ENCODE assay signal across 24 mouse cellular contexts in the genomic region with DNA sequence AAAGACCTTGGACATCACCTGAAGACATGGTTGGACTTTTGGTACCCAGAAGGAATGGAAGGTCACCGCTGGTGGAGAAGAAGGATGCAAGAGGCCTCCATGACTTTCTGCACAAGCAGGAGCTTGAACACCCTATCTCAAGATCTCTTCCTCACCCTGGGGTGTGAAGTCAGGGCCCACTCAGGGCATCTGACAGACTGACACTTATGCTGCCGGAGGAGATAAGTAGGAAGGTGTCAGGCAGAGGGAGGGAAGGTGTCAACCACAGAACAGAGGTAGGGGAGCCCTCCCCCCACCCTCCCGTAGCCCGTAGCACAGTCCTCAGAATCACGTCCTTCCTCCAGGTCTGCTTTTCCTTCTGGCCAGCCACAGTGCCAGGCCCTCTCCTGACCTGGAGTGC. TPM values are rescaled to one million over a fixed set of nuclear protein-coding genes. Genes with fewer than 3 reads are reported as not detected.
"Had no signal": no experiment of that assay in that cellular context is flagged by ENCODE, and none has a peak within 500 bp of the region (broad histone marks: within the 10 kb centered on the region; RNA-seq: fewer than 3 reads in every experiment).

No protein-coding gene starts in this region.

- H3K4me3 ChIP-seq: liver, embryonic 13.5 days; liver, embryonic 15.5 days; megakaryocyte, embryonic 14.5 days; midbrain, embryonic 13.5 days; midbrain, embryonic 15.5 days; myocyte; neural tube, embryonic 12.5 days had no signal

- H3K4me1 ChIP-seq: liver, embryonic 13.5 days had no signal

- DNase-seq: liver, embryonic 13.5 days; liver, postnatal 0 days; lung, embryonic 14.5 days; lung, postnatal 10 days; lung, postnatal 36 days; right cerebral cortex, postnatal 14 days; thymus, adult 2 months; thymus, postnatal 25 days; thymus, postnatal 4 days had no signal

- H3K27ac ChIP-seq: liver, embryonic 13.5 days; liver, embryonic 15.5 days; macrophage; midbrain, embryonic 13.5 days; midbrain, embryonic 15.5 days; neural tube, embryonic 12.5 days had no signal

- H3K36me3 ChIP-seq: liver, embryonic 13.5 days; liver, embryonic 15.5 days; midbrain, embryonic 13.5 days; midbrain, embryonic 15.5 days; neural tube, embryonic 12.5 days had no signal

- H3K27me3 ChIP-seq: liver, embryonic 13.5 days; midbrain, embryonic 13.5 days; midbrain, embryonic 15.5 days; neural tube, embryonic 12.5 days had no signal

- H3K9me3 ChIP-seq: liver, embryonic 13.5 days; liver, embryonic 15.5 days; midbrain, embryonic 13.5 days; midbrain, embryonic 15.5 days; neural tube, embryonic 12.5 days had no signal

RNA-seq across cellular contexts. Expression of a gene that starts 6.0 kb away (rescaled TPM):
- total RNA-seq: megakaryocyte progenitor cell, adult 5-6 weeks; midbrain, postnatal 0 days had no signal
- polyA plus RNA-seq: liver, embryonic 13.5 days; liver, embryonic 15.5 days; liver, postnatal 0 days; lung, embryonic 14.5 days; lung, embryonic 16.5 days; macrophage; midbrain, embryonic 11.5 days; midbrain, embryonic 13.5 days; midbrain, embryonic 15.5 days; midbrain, postnatal 0 days; myocyte; neural tube, embryonic 12.5 days; neural tube, embryonic 14.5 days; stomach, embryonic 14.5 days; stomach, embryonic 16.5 days had no signal

RNA-seq across cellular contexts. Expression of a gene that starts 13.0 kb away (rescaled TPM):
- polyA plus RNA-seq: macrophage had no signal

RNA-seq across cellular contexts. Expression of a gene that starts 29.0 kb away (rescaled TPM):
- polyA plus RNA-seq: lung, embryonic 14.5 days; lung, embryonic 16.5 days; macrophage; urinary bladder, adult 2 months had no signal

RNA-seq across cellular contexts. Expression of a gene that starts 47.2 kb away (rescaled TPM):
- polyA plus RNA-seq: myocyte had no signal
